Mouse (Mus musculus) cerebellum, adult 2 months (tissue): ENCODE measurements around the gene Bloc1s4.

Source experiments
- CTCF ChIP-seq: fragments of 200-500 bp; IDR thresholded peaks from 2 replicates; pipeline ENCODE4 v1.5.1; 2011; ENCODE audit warnings: low read depth, mild to moderate bottlenecking, control low read depth, low read length, moderate library complexity, borderline replicate concordance; ENCODE audit not compliant: insufficient read depth
- POLR2A ChIP-seq: fragments of 200-500 bp; IDR thresholded peaks from 2 replicates; pipeline ENCODE4 v1.6.1; 2011; ENCODE audit warnings: low read length, control low read depth, borderline replicate concordance; ENCODE audit not compliant: insufficient read depth

- peak; percentile 87 for TF ChIP-seq CTCF
- no peak for TF ChIP-seq POLR2A
These were observed 8.6 kb downstream of the Bloc1s4 start for GRCm38 (mm10) chr5:36739829-36740228.
